Mouse (Mus musculus): ENCODE measurements around the gene Plb1. TPM values are rescaled to one million over a fixed set of nuclear protein-coding genes. Genes with fewer than 3 reads are reported as not detected.

Plb1 gene
- polyA plus RNA-seq, 1 experiment from 2014 or later = 0.04 TPM

DNA sequence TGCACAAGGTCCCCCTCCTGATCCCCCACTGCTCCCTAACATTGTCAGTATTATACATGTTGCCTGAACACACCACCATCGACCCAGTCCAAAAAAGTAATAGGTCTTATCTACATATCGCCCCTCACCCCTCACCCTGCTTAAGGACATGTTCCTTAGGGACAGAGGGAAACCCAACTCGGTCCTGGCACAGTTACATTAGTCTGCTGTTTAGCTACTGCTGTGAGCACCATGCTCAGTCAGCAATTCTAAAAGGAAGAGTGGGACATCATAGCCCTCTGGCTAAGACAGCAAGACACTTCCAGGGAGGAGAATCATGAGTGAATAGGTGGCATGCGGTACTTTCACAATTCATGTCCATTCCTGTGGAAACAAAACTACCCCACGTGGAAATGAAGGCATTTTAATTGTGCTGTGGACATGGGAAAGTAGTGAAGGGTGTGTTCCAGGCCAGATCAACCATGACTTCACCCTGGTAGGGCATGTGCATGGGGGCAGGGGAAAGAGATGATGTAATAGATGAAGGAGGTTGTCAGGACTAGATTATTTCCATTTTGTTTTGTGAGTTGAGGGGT lies 110.3 kb downstream of the Plb1 start:
- Histone ChIP-seq H3K9ac (no peak overlapping the region), H3K27ac (no peak overlapping the region), H3K4me3 (no peak overlapping the region), H3K36me3 (no peaks in the 10 kb centered on the region), H3K27me3 (0 out of 2 replicates have a peak, but pooled peaks cover 6% of the 10 kb centered on the region), H3K4me2 (no peak overlapping the region), H3K9me3 (no peaks in the 10 kb centered on the region), H3K4me1 (replicated peaks) (0 out of 2 replicates have a peak, but pooled peaks cover 5% of the 10 kb centered on the region)
- WGBS = 73% methylated on average over 5 of the region's 5 CpGs
- no peak for ATAC-seq (ENCODE audit: low FRiP score)

DNA sequence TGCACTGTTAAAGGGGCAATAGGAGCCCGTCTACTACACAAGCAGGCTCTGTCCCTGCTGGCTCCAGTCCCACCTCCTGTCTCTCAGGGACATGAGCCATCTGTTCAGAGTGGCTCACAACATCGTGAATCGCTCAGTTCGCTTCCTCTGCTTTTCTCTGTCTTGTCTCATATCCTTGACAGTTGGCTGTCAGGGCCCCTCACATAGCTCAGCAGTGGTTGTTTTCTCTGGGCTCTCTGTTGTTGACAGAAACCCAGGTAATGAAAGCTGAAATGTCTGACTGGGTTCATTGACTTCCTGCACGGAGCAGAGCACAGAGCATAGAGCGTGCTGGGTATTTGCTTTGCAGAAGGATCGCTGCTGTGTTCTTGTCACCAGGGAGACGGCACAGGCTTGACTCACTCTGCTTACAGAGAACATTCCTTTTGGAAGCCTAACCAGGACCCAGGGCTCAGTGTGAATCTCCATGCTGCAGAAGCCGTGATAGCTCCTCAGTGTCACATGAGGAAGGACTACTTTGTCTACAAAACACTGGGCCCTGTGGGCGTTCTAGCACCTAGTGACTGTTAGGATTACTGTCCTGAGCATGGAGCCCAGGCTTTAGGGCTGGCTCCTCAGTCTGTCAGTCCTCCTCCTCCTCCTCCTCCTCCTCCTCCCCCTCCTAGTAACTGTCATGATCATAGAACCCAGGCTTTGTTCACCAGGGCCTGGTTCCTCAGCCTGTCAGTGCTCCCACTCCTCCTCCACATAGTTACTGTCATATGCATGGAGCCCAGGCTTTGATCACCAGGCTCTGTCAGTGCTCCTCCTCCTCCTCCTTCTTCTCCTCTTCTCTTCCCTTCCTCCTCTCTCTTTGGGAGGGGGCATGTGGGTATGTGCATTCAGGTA lies 113.8 kb downstream of the Plb1 start:
- H3K27ac ChIP-seq = peak overlapping the region; percentile 40
- peak; percentile 82 for ATAC-seq (ENCODE audit: low FRiP score)

DNA sequence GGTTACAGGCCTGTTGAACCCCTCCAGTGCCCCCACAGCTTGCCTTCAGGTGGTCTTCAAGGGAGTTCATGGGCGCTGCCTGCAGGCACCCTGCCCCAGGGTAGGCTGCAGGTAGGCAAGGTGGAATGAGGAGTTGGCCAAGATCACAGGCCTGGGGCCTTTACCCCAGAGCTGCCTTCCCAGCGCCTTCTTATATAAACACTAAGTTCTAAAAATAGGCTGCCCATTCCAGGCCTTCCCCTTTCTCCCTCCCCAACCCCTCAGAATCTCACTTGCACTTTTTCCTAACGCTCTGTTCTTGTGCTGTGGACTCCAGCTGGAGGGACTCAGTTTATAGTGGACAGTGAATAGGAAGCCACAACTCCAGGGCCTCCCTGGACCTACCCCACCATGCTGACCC lies 117.2 kb downstream of the Plb1 start:
- H3K9ac ChIP-seq = no peak overlapping the region
- no peak for ATAC-seq (ENCODE audit: low FRiP score)
- no peaks in the 10 kb centered on the region for H3K36me3 ChIP-seq
- no peaks in the 10 kb centered on the region for H3K27me3 ChIP-seq
- H3K4me3 ChIP-seq = no peak overlapping the region
- H3K27ac ChIP-seq = no peak overlapping the region
- 0 out of 2 replicates have a peak, but pooled peaks cover 5% of the 10 kb centered on the region for H3K4me1 ChIP-seq (replicated peaks)
- H3K9me3 ChIP-seq = no peaks in the 10 kb centered on the region
- H3K4me2 ChIP-seq = no peak overlapping the region
- WGBS = 74% methylated on average over 3 of the region's 3 CpGs

More for the DNA sequence above, 113.8 kb downstream of the Plb1 start:
- H3K9me3 ChIP-seq = no peaks in the 10 kb centered on the region
- H3K27me3 ChIP-seq = no peaks in the 10 kb centered on the region
- no peak overlapping the region for H3K9ac ChIP-seq
- H3K4me2 ChIP-seq = no peak overlapping the region
- H3K4me3 ChIP-seq = no peak overlapping the region
- 0 out of 2 replicates have a peak, but pooled peaks cover 5% of the 10 kb centered on the region for H3K4me1 ChIP-seq (replicated peaks)
- H3K36me3 ChIP-seq = no peaks in the 10 kb centered on the region
- 27% methylated on average over 10 of the region's 10 CpGs for WGBS

DNA sequence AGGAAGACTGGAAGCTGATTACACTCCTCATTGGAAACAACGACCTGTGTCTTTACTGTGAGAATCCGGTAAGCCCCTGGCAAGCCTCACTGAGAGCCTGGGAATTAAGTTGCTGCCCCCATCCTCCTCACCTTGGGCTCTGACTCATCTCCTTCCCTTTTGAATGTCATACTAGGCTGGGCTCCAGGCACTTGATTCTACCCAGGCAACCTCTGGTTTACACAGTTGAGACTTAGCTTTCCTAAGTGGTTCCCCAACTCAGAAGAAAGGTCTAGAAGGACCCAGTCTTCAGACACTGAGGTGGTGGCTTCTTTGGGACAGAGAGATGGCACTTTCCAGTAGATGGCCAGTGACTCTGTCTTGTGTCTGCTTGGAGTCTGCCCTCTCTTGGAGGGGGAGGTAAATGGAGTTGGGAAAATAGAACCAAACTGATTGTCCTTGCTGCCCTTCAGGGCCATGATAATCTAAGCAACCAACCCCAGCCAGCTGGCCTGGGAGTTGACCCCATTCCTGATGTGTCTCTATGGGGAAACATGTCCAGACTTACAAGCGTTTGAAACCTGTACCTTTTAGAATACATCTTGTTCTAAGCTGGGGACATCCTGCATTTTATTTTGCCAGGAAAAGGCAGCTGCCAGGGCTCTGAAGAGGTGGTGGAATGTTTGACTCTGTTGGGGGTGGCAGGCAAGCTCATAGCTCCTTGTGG lies 118.2 kb downstream of the Plb1 start:
- Histone ChIP-seq H3K4me1 (replicated peaks) (0 out of 2 replicates have a peak, but pooled peaks cover 5% of the 10 kb centered on the region), H3K9me3 (no peaks in the 10 kb centered on the region), H3K27ac (no peak overlapping the region), H3K4me3 (no peak overlapping the region), H3K9ac (no peak overlapping the region), H3K36me3 (no peaks in the 10 kb centered on the region), H3K4me2 (no peak overlapping the region), H3K27me3 (no peaks in the 10 kb centered on the region)
- ATAC-seq (ENCODE audit: low FRiP score) = no peak
- 79% methylated on average over 3 of the region's 3 CpGs for WGBS

DNA sequence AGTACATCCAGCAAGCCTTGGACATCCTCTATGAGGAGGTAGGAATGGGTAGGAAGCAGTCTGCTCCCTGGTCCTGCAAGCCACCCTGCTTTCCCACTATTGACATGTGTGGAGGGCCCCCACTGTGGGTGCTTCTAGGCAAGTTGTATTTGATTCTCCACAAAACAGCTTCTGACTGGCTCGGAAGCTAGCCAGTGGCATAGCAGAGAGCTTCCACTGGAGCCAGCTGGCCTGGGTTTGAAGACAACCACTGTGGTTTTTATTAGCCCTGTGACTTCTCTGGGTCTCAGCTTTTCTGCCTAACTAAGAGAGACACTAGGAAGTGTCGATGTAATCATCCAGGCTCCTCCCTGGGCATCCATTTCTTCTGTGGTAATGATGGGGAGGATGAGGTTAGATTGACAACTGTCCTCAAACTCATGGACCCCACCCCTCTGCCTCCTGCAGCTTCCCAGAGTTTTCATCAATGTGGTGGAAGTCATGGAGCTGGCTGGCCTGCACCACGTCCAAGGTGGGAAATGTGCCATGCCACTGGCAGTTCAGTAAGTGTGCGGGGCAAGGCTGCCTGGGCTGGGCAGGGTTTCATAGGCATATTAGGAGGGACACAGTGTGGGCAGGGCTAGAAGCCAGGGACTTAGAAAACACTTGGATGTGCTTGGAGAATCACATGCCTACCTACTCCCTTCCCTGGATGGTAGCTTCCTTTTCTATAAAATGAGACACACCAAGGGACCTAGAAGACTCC lies 119.4 kb downstream of the Plb1 start:
- H3K4me2 ChIP-seq = no peak overlapping the region
- no peak overlapping the region for H3K4me3 ChIP-seq
- 90% methylated on average over 4 of the region's 4 CpGs for WGBS
- H3K9ac ChIP-seq = no peak overlapping the region
- H3K27me3 ChIP-seq = no peaks in the 10 kb centered on the region
- no peaks in the 10 kb centered on the region for H3K4me1 ChIP-seq (replicated peaks)
- ATAC-seq (ENCODE audit: low FRiP score) = no peak
- H3K36me3 ChIP-seq = no peaks in the 10 kb centered on the region
- H3K9me3 ChIP-seq = no peaks in the 10 kb centered on the region
- no peak overlapping the region for H3K27ac ChIP-seq

DNA sequence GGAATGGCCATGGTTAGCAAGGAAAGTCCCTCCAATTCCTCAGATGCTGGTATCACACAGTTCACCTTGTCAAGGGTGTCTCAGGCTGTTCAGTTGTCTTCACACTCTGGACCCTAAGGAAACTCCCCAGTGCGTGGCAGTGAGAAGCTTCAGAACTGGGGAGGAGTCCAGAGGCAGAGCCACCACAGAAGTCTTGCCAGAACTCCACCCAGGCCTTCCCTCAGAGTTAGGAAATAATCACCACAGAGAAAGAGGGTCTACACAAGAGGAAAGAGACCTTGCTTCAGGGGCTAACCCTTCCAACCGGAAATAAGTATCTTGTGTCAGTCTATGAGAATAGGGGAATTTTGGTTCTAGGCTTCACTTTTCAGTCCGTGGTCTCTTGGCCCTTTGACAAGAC lies 120.3 kb downstream of the Plb1 start:
- Histone ChIP-seq H3K9me3 (no peaks in the 10 kb centered on the region), H3K4me2 (no peak overlapping the region), H3K9ac (no peak overlapping the region), H3K27ac (no peak overlapping the region), H3K4me3 (no peak overlapping the region), H3K36me3 (no peaks in the 10 kb centered on the region), H3K4me1 (replicated peaks) (no peaks in the 10 kb centered on the region), H3K27me3 (no peaks in the 10 kb centered on the region)
- 93% methylated on average over 3 of the region's 3 CpGs for WGBS
- ATAC-seq (ENCODE audit: low FRiP score) = no peak

DNA sequence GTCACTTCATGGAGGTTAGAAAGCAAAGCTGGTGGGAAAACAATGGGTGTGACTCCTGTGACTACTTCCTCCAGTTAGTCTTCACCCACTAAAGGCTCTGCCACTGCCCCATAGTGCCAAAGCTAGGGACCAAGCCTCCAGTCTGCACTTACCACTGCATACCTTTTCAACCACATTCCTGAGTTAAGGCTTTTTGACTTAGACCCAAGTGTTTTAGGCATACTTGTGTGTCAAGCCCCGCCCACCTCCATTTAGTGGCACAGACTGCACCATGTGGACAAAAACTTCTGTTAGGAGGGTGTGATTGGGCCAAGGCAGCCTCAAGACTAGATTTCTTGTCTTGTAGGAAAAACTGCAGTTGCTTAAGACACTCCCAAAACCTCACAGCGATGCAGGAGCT lies 120.8 kb downstream of the Plb1 start:
- 82% methylated on average over 2 of the region's 2 CpGs for WGBS
- no peak for ATAC-seq (ENCODE audit: low FRiP score)

DNA sequence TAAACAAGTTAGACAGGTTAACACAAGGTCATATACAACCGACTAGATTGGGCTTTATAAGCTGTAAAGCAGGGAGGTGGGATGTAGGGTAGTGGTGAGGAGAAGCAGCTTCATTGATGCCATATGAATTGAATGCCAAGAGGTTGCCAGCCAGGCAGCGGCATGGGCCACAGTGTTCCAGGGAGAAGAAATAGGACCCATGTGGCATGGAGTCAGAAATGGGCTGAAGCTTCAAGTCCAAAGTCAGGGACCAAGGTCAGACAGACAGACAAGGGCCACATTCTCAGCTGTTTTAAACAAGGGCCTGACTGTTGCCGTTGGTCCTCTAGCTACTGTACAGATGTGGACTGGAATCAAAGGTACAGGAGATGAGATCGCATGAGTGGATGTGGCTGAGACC lies 128.0 kb downstream of the Plb1 start:
- H3K9ac ChIP-seq = no peak overlapping the region
- H3K4me3 ChIP-seq = no peak overlapping the region
- ATAC-seq (ENCODE audit: low FRiP score) = no peak
- WGBS = 90% methylated on average over 4 of the region's 4 CpGs
- H3K27ac ChIP-seq = no peak overlapping the region
- no peak overlapping the region for H3K4me2 ChIP-seq
- H3K27me3 ChIP-seq = no peaks in the 10 kb centered on the region
- H3K36me3 ChIP-seq = no peaks in the 10 kb centered on the region
- H3K9me3 ChIP-seq = no peaks in the 10 kb centered on the region
- no peaks in the 10 kb centered on the region for H3K4me1 ChIP-seq (replicated peaks)

More for the DNA sequence above, 120.8 kb downstream of the Plb1 start:
- no peaks in the 10 kb centered on the region for H3K9me3 ChIP-seq
- no peak overlapping the region for H3K4me3 ChIP-seq
- no peaks in the 10 kb centered on the region for H3K27me3 ChIP-seq
- H3K36me3 ChIP-seq = no peaks in the 10 kb centered on the region
- no peaks in the 10 kb centered on the region for H3K4me1 ChIP-seq (replicated peaks)
- no peak overlapping the region for H3K27ac ChIP-seq
- H3K9ac ChIP-seq = no peak overlapping the region
- H3K4me2 ChIP-seq = no peak overlapping the region

DNA sequence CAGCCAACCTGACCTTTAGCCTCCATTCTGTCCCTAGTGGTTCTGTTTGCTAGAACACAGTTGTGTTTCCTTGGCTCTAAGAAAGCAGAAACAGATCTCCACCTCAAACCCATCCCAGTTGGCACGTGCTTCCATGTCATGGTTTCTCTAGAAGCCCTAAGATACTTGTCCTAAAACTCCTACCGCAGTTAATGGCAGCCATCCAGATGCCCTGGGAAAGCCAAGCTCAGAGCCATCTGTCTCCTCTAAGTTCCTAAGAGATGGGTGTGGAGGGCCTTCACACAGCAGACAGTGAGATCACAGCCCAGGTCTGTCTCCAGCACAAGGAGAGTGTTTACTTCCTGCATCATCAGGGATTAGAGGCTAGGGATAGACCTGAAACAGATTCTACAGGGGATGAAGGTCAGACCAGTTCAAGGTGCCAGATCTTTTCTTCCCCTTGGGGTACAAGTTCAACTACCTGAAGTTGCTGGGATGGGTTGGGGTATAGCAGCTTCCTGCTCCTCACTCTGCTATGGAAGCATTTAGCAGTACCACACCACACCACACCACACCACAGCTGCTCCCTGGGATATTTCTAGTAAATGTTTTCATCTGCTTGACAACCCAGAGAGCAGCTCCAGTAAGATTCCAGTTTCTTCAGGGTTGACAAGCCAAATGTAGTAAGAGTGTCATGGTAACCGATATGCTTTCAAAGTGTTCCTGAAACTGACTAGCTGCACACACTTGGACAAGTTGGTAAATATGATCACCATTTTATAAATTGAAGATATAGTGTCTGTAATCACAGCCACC lies 129.1 kb downstream of the Plb1 start:
- H3K4me1 ChIP-seq (replicated peaks) = no peaks in the 10 kb centered on the region
- H3K9ac ChIP-seq = no peak overlapping the region
- H3K27me3 ChIP-seq = no peaks in the 10 kb centered on the region
- H3K4me2 ChIP-seq = no peak overlapping the region
- no peak overlapping the region for H3K4me3 ChIP-seq
- H3K27ac ChIP-seq = no peak overlapping the region
- 91% methylated on average over 3 of the region's 3 CpGs for WGBS
- no peaks in the 10 kb centered on the region for H3K9me3 ChIP-seq
- no peak for ATAC-seq (ENCODE audit: low FRiP score)
- H3K36me3 ChIP-seq = no peaks in the 10 kb centered on the region

DNA sequence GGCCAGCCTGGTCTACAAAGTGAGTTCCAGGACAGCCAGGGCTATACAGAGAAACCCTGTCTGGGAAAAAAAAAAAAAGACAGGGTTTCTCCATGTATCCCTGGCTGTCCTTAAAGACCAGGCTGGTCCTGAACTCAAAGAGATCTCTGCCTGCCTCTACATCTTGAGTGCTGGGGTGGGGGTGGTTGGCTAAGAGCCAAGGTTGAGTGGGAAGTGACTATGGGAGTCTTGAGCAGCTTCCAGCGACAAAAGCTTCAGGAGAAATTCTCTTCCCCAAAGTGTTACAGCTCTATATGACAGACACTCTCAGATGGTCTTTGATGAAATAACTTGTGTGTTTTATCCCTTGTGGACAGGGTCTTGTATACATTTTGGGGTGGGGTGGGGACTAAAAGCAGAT lies 136.9 kb downstream of the Plb1 start:
- 88% methylated on average over 1 of the region's 1 CpGs for WGBS
- no peak for ATAC-seq (ENCODE audit: low FRiP score)
- no peak overlapping the region for H3K4me2 ChIP-seq

DNA sequence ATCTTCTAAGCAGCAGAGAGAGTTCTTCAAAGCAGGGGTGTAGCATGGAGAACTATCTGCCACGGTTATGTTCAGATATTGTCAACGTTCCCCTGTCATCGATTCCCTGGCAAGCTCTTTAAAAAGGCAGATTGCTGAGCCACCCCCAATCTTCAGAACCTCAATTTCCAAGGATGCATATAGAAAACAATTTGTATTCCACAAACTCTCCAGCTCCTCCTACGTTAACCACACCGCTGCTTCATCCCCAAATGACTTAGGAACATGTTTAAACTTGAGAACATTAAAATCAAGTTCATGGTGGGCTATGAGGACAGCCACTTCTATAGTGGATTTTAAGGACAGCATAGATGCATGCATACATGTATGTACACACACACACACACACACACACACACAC lies 138.7 kb downstream of the Plb1 start:
- no peak for ATAC-seq (ENCODE audit: low FRiP score)
- Histone ChIP-seq H3K9me3 (no peaks in the 10 kb centered on the region), H3K9ac (no peak overlapping the region), H3K4me3 (no peak overlapping the region), H3K27me3 (no peaks in the 10 kb centered on the region), H3K4me2 (no peak overlapping the region), H3K27ac (no peak overlapping the region), H3K36me3 (no peaks in the 10 kb centered on the region), H3K4me1 (replicated peaks) (no peaks in the 10 kb centered on the region)
- 94% methylated on average over 5 of the region's 5 CpGs for WGBS

More for the DNA sequence above, 136.9 kb downstream of the Plb1 start:
- Histone ChIP-seq H3K9me3 (no peaks in the 10 kb centered on the region), H3K27me3 (no peaks in the 10 kb centered on the region), H3K27ac (no peak overlapping the region), H3K9ac (no peak overlapping the region), H3K4me1 (replicated peaks) (no peaks in the 10 kb centered on the region), H3K36me3 (no peaks in the 10 kb centered on the region), H3K4me3 (no peak overlapping the region)

Data from hindbrain, embryonic 13.5 days (tissue).